Mouse (Mus musculus) MEL (cell line): ENCODE measurements around the gene Kcnq4.

Source experiments
- CTCF ChIP-seq, 3 experiments: IDR thresholded peaks in 2 of 3; conservative IDR thresholded peaks in 1 of 3; 2 replicates each; pipeline ENCODE4 v1.5.1; 2011 to 2012; ENCODE audit warnings: low read length in 3 of 3, low read depth in 2 of 3, mild to moderate bottlenecking in 2 of 3, improper control_type of control experiment in 1 of 3, inconsistent platforms in 1 of 3, mixed read lengths in 1 of 3, moderate library complexity in 1 of 3; ENCODE audit not compliant: control insufficient read depth in 1 of 3, insufficient read depth in 1 of 3, poor library complexity in 1 of 3, severe bottlenecking in 1 of 3
- E2F4 ChIP-seq: IDR thresholded peaks from 2 replicates; pipeline ENCODE4 v1.6.1; 2011; ENCODE audit warnings: low read depth, low read length, improper control_type of control experiment, borderline replicate concordance
- EP300 ChIP-seq, 2 experiments: IDR thresholded peaks; 2 replicates each; pipeline ENCODE4 v1.6.1; 2011; ENCODE audit warnings: improper control_type of control experiment in 2 of 2, low read length in 2 of 2, low read depth in 1 of 2, mild to moderate bottlenecking in 1 of 2
- GATA1 ChIP-seq: IDR thresholded peaks from 2 replicates; pipeline ENCODE4 v1.6.1; 2011; ENCODE audit warnings: low read depth, low read length, improper control_type of control experiment
- MYC ChIP-seq: IDR thresholded peaks from 2 replicates; pipeline ENCODE4 v1.6.1; 2011; ENCODE audit warnings: low read depth, mild to moderate bottlenecking, low read length, improper control_type of control experiment, moderate library complexity
- RCOR1 ChIP-seq: IDR thresholded peaks from 2 replicates; pipeline ENCODE4 v1.6.1; 2012; ENCODE audit warnings: low read depth, mild to moderate bottlenecking, inconsistent platforms, low read length, improper control_type of control experiment
- TBP ChIP-seq: IDR thresholded peaks from 2 replicates; pipeline ENCODE4 v1.8.0; 2011; ENCODE audit warnings: low read depth, low read length, improper control_type of control experiment
- USF1 ChIP-seq: IDR thresholded peaks from 2 replicates; pipeline ENCODE4 v1.6.1; 2014; ENCODE audit warnings: low read depth, mild to moderate bottlenecking, inconsistent platforms, low read length, improper control_type of control experiment, moderate library complexity
- ZNF384 ChIP-seq: IDR thresholded peaks from 2 replicates; pipeline ENCODE4 v1.6.1; 2012; ENCODE audit warnings: low read depth, mild to moderate bottlenecking, inconsistent platforms, low read length, improper control_type of control experiment

- TF ChIP-seq E2F4 (no peak), TBP (no peak), EP300 (IDR thresholded peaks at IDR 0.05; ENCODE audit: low read depth in 1 of 2, low read length in 2 of 2) (no peak), CTCF (IDR thresholded peaks at IDR 0.05 in 2 of 3, conservative IDR thresholded peaks at IDR 0.05 in 1 of 3; ENCODE audit: control insufficient read depth in 1 of 3, insufficient read depth in 1 of 3, low read depth in 2 of 3, low read length in 3 of 3, poor library complexity in 1 of 3, severe bottlenecking in 1 of 3) (no peak), USF1 (no peak), MYC (no peak), ZNF384 (no peak), RCOR1 (no peak), GATA1 (no peak)
Measured at GRCm38 (mm10) chr4:120717591-120717990, 30.8 kb downstream of the Kcnq4 start.
